Mouse (Mus musculus): ENCODE measurements around the gene Fig4. TPM values are rescaled to one million over a fixed set of nuclear protein-coding genes. Genes with fewer than 3 reads are reported as not detected.

Fig4 gene
- polyA plus RNA-seq (2015; fragmentation: Nextera tagmentation; extraction: Ambion mirVana) = 63.5 and 65.9 TPM in 2 replicates

- H3K9me3 ChIP-seq (replicated peaks; ENCODE audit: control insufficient read depth, low read length) = no peaks in the 10 kb centered on the region
- under 1% methylated on average over 38 of the region's 38 CpGs for WGBS
- peak within 1 kb of the TSS; percentile 86 for H3K9ac ChIP-seq (ENCODE audit: low read length)
- peak within 1 kb of the TSS; percentile 94 for H3K4me2 ChIP-seq (ENCODE audit: low read depth, low read length)
- peak within 1 kb of the TSS; percentile 86 for H3K27ac ChIP-seq (ENCODE audit: low read length)
- no peaks in the 10 kb centered on the region for H3K36me3 ChIP-seq (ENCODE audit: control insufficient read depth, insufficient read depth)
- peak; percentile 90 for ATAC-seq (replicated peaks; ENCODE audit: extremely low read depth, insufficient read depth, low FRiP score)
- H3K4me1 ChIP-seq (ENCODE audit: control insufficient read depth, insufficient read depth, low read length) = peaks cover 4% of the 10 kb centered on the region
- no peaks in the 10 kb centered on the region for H3K27me3 ChIP-seq (ENCODE audit: control insufficient read depth, insufficient read depth, low read length)
- H3K4me3 ChIP-seq (ENCODE audit: low read length) = peak within 1 kb of the TSS; percentile 85
Measured at GRCm38 (mm10) chr10:41302689-41303431, at the start of gene Fig4. Gene Fig4 (minus strand): TSS chr10:41303260.

GRCm38 (mm10) chr10:41341346-41341745 is 38.3 kb upstream of the Fig4 start:
- Histone ChIP-seq H3K4me3 (ENCODE audit: low read length) (no peak overlapping the region), H3K4me1 (ENCODE audit: control insufficient read depth, insufficient read depth, low read length) (no peaks in the 10 kb centered on the region; the same call in 1 of the 2 replicates), H3K27me3 (ENCODE audit: control insufficient read depth, insufficient read depth, low read length) (no peaks in the 10 kb centered on the region), H3K9me3 (replicated peaks; ENCODE audit: control insufficient read depth, low read length) (no peaks in the 10 kb centered on the region), H3K36me3 (ENCODE audit: control insufficient read depth, insufficient read depth) (no peaks in the 10 kb centered on the region), H3K4me2 (ENCODE audit: low read depth, low read length) (no peak overlapping the region), H3K9ac (ENCODE audit: low read length) (no peak overlapping the region), H3K27ac (ENCODE audit: low read length) (no peak overlapping the region)
- WGBS = 82% methylated on average over 7 of the region's 7 CpGs
- no peak for ATAC-seq (replicated peaks; ENCODE audit: extremely low read depth, insufficient read depth, low FRiP score)

GRCm38 (mm10) chr10:41332533-41333043 is 29.5 kb upstream of the Fig4 start:
- 46% methylated on average over 2 of the region's 2 CpGs for WGBS
- H3K4me3 ChIP-seq (ENCODE audit: low read length) = no peak overlapping the region
- H3K27me3 ChIP-seq (ENCODE audit: control insufficient read depth, insufficient read depth, low read length) = no peaks in the 10 kb centered on the region
- peak; percentile 45; the same call in 1 of the 2 replicates for ATAC-seq (replicated peaks; ENCODE audit: extremely low read depth, insufficient read depth, low FRiP score)
- no peaks in the 10 kb centered on the region for H3K36me3 ChIP-seq (ENCODE audit: control insufficient read depth, insufficient read depth)
- H3K9me3 ChIP-seq (replicated peaks; ENCODE audit: control insufficient read depth, low read length) = no peaks in the 10 kb centered on the region
- no peaks in the 10 kb centered on the region for H3K4me1 ChIP-seq (ENCODE audit: control insufficient read depth, insufficient read depth, low read length)
- H3K4me2 ChIP-seq (ENCODE audit: low read depth, low read length) = no peak overlapping the region
- 0 out of 2 replicates have a peak overlapping the region, but pooled peaks have one; percentile 5 for H3K27ac ChIP-seq (ENCODE audit: low read length)
- no peak overlapping the region for H3K9ac ChIP-seq (ENCODE audit: low read length)

- WGBS = 81% methylated on average over 3 of the region's 3 CpGs
- no peaks in the 10 kb centered on the region for H3K4me1 ChIP-seq (ENCODE audit: control insufficient read depth, insufficient read depth, low read length)
- no peak overlapping the region for H3K9ac ChIP-seq (ENCODE audit: low read length)
- no peaks in the 10 kb centered on the region for H3K27me3 ChIP-seq (ENCODE audit: control insufficient read depth, insufficient read depth, low read length)
- H3K9me3 ChIP-seq (replicated peaks; ENCODE audit: control insufficient read depth, low read length) = no peaks in the 10 kb centered on the region
- no peak for ATAC-seq (replicated peaks; ENCODE audit: extremely low read depth, insufficient read depth, low FRiP score)
- no peak overlapping the region for H3K4me3 ChIP-seq (ENCODE audit: low read length)
- H3K36me3 ChIP-seq (ENCODE audit: control insufficient read depth, insufficient read depth) = no peaks in the 10 kb centered on the region
- no peak overlapping the region for H3K4me2 ChIP-seq (ENCODE audit: low read depth, low read length)
- H3K27ac ChIP-seq (ENCODE audit: low read length) = no peak overlapping the region
Measured at GRCm38 (mm10) chr10:41315866-41316265, 12.8 kb upstream of the Fig4 start.

- Histone ChIP-seq H3K36me3 (ENCODE audit: control insufficient read depth, insufficient read depth) (no peaks in the 10 kb centered on the region), H3K27ac (ENCODE audit: low read length) (no peak overlapping the region), H3K27me3 (ENCODE audit: control insufficient read depth, insufficient read depth, low read length) (no peaks in the 10 kb centered on the region), H3K4me1 (ENCODE audit: control insufficient read depth, insufficient read depth, low read length) (no peaks in the 10 kb centered on the region), H3K9ac (ENCODE audit: low read length) (no peak overlapping the region), H3K4me3 (ENCODE audit: low read length) (no peak overlapping the region), H3K4me2 (ENCODE audit: low read depth, low read length) (no peak overlapping the region), H3K9me3 (replicated peaks; ENCODE audit: control insufficient read depth, low read length) (no peaks in the 10 kb centered on the region)
- no peak for ATAC-seq (replicated peaks; ENCODE audit: extremely low read depth, insufficient read depth, low FRiP score)
- WGBS = 83% methylated on average over 4 of the region's 4 CpGs
Measured at GRCm38 (mm10) chr10:41308205-41308604, 5.1 kb upstream of the Fig4 start.

- Histone ChIP-seq H3K36me3 (ENCODE audit: control insufficient read depth, insufficient read depth) (no peaks in the 10 kb centered on the region), H3K27me3 (ENCODE audit: control insufficient read depth, insufficient read depth, low read length) (no peaks in the 10 kb centered on the region), H3K4me3 (ENCODE audit: low read length) (no peak overlapping the region), H3K27ac (ENCODE audit: low read length) (no peak overlapping the region), H3K9me3 (replicated peaks; ENCODE audit: control insufficient read depth, low read length) (no peaks in the 10 kb centered on the region), H3K4me2 (ENCODE audit: low read depth, low read length) (no peak overlapping the region), H3K9ac (ENCODE audit: low read length) (no peak overlapping the region), H3K4me1 (ENCODE audit: control insufficient read depth, insufficient read depth, low read length) (peaks cover 4% of the 10 kb centered on the region)
- ATAC-seq (replicated peaks; ENCODE audit: extremely low read depth, insufficient read depth, low FRiP score) = no peak
- WGBS = 76% methylated on average over 9 of the region's 9 CpGs
Measured at GRCm38 (mm10) chr10:41304961-41305455, 1.9 kb upstream of the Fig4 start.

GRCm38 (mm10) chr10:41303639-41304444 is 782 bp upstream of the Fig4 start, which contains the start of gene Ak9:
Gene Ak9 (plus strand): TSS chr10:41303980.
- under 1% methylated on average over 25 of the region's 25 CpGs for WGBS
- Histone ChIP-seq H3K27me3 (ENCODE audit: control insufficient read depth, insufficient read depth, low read length) (no peaks in the 10 kb centered on the region), H3K4me2 (ENCODE audit: low read depth, low read length) (peak within 1 kb of the TSS; percentile 94), H3K9ac (ENCODE audit: low read length) (peak within 1 kb of the TSS; percentile 86), H3K4me1 (ENCODE audit: control insufficient read depth, insufficient read depth, low read length) (peaks cover 4% of the 10 kb centered on the region), H3K9me3 (replicated peaks; ENCODE audit: control insufficient read depth, low read length) (no peaks in the 10 kb centered on the region), H3K36me3 (ENCODE audit: control insufficient read depth, insufficient read depth) (no peaks in the 10 kb centered on the region), H3K4me3 (ENCODE audit: low read length) (peak within 1 kb of the TSS; percentile 85), H3K27ac (ENCODE audit: low read length) (peak within 1 kb of the TSS; percentile 86)
- peak; percentile 80 for ATAC-seq (replicated peaks; ENCODE audit: extremely low read depth, insufficient read depth, low FRiP score)

- 45% methylated on average over 1 of the region's 1 CpGs for WGBS
- ATAC-seq (replicated peaks; ENCODE audit: extremely low read depth, insufficient read depth, low FRiP score) = no peak
- Histone ChIP-seq H3K9me3 (replicated peaks; ENCODE audit: control insufficient read depth, low read length) (no peaks in the 10 kb centered on the region), H3K9ac (ENCODE audit: low read length) (peak overlapping the region; percentile 24; the same call in 1 of the 2 replicates), H3K4me1 (ENCODE audit: control insufficient read depth, insufficient read depth, low read length) (peaks cover 6% of the 10 kb centered on the region), H3K4me3 (ENCODE audit: low read length) (no peak overlapping the region), H3K4me2 (ENCODE audit: low read depth, low read length) (no peak overlapping the region), H3K36me3 (ENCODE audit: control insufficient read depth, insufficient read depth) (no peaks in the 10 kb centered on the region), H3K27me3 (ENCODE audit: control insufficient read depth, insufficient read depth, low read length) (no peaks in the 10 kb centered on the region), H3K27ac (ENCODE audit: low read length) (no peak overlapping the region)
Measured at GRCm38 (mm10) chr10:41300161-41300560, 2.9 kb downstream of the Fig4 start.

All from heart, embryonic 16.5 days (tissue).